Mouse (Mus musculus) embryo, embryonic 11 days (tissue): Measurements from ENCODE around the gene Rfx1.

Experiments
- DNase-seq: peaks from one replicate; pipeline ENCODE4 v3.0.0-alpha.2; 2015

Rfx1 gene

DNA sequence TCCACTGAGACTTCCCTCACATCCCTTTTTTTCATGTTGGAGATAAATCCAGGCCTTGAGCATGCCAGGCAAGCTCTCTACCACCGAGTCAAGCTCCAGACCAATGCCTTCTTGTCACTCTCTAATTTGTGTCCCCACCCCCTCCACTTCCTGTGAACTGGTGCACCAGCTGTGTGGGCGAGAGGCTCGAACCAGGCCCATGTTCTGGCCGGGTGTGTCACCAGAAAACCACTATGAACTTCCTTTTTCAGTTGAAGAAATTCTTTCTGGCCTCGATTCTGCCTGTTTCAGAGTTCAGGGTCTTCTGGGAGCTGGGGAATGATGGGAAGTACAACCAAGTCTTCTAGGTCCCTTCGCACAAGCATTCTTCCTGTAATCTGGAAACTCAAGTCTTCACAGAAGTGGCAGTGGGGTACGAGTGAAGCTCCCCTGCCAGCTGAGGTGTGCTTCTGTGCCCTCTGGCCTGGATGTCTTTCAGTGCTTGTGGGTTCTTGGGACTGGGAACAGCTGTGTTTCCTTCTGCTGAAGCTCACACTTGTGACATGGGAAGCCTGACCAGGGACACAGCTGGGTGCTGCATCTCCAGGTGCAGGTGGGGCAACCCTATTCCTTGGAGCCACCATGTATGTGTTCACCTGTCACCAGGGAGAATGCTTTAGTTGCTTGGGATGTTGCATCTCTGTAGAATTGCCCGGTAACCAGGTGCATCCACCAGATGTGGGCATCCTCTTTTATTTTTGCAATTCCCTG is 2.6 kb upstream of the Rfx1 start:
- no peak for DNase-seq

DNA sequence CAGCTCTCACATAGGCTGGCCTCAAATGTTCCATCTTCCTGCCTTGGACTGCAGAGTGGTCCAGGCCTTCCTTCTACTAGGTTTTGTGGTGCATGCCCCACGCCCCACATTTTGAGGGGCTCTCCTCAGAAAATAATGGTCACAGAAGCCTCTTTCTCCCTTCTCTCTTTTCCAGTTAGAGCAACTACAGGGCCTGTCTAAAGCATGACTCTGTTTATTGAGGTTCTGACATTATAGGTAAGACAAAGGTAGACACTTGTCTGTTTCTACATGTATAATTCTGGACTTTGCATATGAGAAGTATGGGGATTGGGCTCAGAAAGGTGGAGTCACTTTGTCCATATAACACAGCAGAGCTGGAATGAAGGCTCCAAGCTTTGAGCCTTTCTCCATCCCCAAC is 1.6 kb upstream of the Rfx1 start, which contains the start of gene Gm10643:
TSS of gene Gm10643 (minus strand) at position 101 of the 400 bp plus-strand sequence.
- DNase-seq = no peak

- no peak for DNase-seq
Observed at GRCm38 (mm10) chr8:84065457-84066072, 1.1 kb upstream of the Rfx1 start.

DNA sequence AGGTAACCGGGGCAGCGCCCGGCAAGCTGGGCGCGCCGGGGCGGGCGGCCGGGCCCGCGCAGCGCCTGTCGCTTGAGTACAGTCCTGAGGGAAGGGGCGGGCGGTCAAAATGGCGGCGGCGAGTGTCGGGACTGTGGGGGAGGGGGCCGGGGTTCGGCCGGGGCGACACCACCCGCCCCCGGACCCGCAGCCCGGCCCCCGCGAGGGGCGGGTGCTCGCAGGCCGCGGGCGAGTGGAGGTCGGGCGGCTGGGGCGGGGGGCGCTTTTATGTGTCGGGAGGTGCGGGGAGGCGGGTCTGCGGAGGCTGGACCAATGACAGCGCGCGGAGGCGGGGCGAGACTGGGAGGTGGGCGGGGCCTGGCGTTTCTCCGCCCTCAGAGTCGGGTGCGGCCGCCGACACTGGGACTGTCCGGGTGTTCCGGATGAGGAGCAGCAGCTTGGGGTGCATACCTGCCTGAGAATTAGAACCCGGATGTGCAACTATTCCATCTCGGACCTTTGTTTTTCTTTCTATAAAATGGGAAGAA is 476 bp downstream of the Rfx1 start:
- peak; percentile 94 for DNase-seq

DNA sequence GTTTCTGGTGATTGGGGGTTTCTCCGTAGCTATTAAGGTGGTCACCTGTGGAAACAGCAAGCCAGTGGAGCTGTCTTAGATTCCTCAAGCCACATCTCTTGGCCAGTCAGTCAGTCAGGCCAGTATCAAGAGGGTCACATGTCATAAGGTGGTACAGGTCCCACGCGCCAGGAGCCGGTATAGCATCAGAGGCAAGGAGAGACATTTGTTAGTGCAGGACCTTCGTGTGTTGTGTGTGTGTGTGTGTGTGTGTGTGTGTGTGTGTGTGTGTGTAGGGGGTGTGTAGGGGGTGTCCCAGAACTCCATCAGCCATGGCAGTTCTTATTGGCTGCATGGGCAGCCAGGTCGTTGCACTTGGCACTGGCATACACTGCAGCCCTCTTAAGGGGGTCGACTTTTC is 1.3 kb downstream of the Rfx1 start:
- no peak for DNase-seq

- DNase-seq = no peak
Observed at GRCm38 (mm10) chr8:84068316-84069035, 1.8 kb downstream of the Rfx1 start.

DNA sequence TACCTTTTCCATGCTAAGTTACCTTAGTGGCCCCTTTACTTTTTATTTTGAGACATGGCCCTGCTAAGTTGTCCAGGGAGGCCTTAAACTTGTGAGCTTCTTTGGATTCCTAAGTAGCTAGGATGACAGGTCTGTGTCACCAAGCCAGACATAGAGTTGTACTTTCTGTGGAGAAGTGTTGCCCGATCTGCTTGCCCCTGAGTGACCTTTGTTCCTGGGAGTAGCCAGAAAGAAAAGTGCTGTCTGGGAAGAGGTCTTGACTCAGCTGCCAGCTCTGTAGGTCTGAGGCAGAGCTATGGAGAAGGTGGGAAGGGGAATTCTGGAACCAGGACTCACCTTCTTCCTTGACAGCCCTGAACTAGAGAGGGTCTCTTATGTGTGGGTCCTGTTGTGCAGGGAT is 2.5 kb downstream of the Rfx1 start:
- DNase-seq = no peak

DNA sequence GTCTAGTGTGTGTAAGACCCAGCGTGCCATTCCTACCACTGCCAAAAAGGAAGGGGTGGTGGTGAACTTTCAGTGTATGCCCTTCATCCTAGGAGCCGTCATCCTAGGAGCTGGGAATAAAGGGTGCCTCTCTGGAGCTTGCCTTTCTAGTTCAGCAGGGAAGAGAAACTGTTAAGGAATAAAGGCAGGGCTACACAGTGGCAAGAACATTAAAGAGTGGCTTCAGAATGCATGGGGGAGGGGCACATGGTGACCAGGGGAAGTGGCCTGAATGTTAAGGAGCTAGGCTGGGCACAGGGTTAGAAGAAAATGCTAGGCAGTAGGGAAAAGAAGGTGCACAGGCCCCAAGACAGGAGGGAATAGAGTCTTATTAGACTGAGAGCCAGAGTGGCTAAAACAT is 3.1 kb downstream of the Rfx1 start:
- no peak for DNase-seq

DNA sequence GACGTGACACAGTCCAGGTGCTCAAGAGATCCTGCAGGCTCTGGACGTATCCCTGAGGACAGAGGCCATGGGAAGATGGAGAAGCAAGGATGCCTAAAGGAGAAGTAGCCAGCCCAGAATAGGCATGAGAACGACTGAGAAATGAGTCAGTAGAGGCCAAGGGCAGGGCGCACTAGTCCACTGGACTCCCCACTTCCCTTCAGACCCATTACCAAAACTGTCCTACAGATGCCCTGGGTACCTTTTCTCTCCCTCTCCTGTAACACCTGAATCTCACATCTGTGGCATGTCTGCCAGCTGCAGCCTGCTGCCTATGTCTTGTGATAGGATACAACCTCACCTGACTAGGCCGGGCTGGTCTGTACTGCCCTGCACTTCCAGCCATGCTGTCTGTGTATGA is 3.6 kb downstream of the Rfx1 start:
- DNase-seq = no peak

DNA sequence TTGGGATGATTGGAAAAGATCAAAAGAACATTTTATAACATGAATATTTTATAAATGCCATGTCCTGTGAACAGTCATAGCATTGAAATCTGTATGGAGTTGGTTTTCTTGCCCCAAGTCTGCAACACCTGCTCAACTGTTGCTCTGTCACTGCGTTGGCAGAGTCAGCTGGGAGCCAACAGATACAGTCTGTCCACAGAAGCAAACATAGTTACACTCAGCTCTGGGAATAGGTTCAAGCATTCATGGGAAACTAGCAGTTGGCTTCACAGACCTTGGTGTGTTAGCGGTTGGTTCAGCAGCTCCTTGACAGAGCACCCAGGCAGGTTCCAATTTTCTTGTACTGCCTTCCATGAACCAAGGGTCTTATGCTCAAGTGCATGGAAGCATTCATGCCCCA is 4.0 kb downstream of the Rfx1 start:
- DNase-seq = no peak

- DNase-seq = no peak
Observed at GRCm38 (mm10) chr8:84071921-84072320, 5.3 kb downstream of the Rfx1 start.

- no peak for DNase-seq
Observed at GRCm38 (mm10) chr8:84072321-84072720, 5.7 kb downstream of the Rfx1 start.

- DNase-seq = no peak
Observed at GRCm38 (mm10) chr8:84073230-84073976, 6.8 kb downstream of the Rfx1 start.

GRCm38 (mm10) chr8:84076412-84076811 is 9.8 kb downstream of the Rfx1 start:
- no peak for DNase-seq

DNA sequence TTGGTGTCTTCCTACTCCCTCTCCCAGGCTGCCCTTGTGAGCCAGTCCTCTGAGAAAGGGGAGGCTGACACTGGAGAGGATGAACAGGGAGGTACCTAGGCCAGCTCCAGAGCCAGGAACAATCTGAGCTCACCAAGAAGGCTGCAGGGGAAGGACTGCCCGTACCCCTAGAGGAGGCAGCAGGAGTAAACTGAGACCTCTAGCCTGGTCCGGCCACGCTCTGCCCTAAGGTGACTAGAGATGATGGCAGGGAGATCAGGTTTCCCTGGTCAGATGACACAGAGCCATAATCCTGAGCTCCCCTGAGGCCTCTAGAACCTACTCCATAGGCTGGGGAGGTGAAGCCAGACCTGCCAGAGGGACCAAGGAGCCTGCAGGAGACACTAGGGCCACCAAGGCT is 10.2 kb downstream of the Rfx1 start:
- no peak for DNase-seq

- DNase-seq = no peak
Observed at GRCm38 (mm10) chr8:84079206-84079605, 12.6 kb downstream of the Rfx1 start.

DNA sequence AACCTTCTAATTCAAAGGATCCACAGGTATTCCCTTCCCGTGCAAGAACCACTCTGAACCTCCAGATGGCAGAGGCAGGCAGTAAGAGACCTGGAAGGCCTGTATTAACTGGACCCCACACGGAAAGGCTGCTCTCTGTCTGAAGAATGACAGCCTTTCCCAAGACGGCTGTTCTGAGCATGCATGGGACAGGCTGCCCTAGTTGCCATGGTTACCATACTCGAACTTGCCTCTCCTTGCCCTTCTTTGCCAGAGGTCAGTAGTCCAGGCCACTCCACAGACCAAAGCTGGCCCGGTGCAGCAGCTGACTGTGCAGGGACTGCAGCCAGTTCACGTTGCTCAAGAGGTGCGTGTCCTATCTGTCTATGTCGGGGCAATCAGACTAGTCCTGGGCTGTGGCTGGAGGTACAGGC is 17.2 kb downstream of the Rfx1 start:
- DNase-seq = peak; percentile 67

GRCm38 (mm10) chr8:84084341-84085115 is 17.9 kb downstream of the Rfx1 start:
- peak; percentile 35 for DNase-seq

DNA sequence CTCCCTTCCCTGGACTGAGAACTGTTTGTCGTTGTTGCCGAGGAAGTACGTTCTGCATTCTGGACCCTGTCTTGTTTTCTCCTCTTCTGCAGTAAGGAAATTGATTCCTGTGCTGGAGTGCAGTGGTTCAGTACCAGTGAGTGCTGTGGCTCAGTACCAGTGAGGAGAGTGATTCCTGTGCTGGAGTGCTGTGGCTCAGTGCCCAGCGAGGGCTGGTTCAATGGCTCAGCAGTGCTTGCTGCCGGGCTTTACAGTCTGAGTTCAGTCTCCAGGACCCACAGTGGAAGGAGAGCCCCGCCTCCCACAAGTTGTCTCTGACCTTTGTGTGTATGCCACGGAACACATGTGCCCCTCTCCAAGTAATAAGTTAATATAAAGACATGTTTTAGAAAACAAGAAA is 20.5 kb downstream of the Rfx1 start:
- no peak for DNase-seq

DNA sequence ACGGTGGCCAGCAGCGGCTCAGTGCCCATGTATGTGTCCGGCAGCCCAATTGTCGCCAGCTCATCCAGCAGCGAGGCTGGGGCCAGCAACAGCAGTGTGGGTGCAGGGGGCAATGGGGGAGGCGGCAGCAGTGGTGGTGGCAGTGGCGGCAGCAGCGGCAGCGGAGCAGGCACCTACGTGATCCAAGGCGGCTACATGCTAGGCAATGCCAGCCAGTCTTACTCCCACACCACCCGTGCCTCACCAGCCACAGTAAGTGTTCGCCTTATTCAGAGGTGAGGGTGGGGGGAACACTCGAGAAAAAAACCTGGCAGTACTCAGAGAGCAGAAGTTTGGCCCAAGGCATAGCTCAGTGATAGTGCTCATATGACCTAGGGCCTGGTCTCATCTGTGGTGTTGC is 21.2 kb downstream of the Rfx1 start:
- no peak for DNase-seq

DNA sequence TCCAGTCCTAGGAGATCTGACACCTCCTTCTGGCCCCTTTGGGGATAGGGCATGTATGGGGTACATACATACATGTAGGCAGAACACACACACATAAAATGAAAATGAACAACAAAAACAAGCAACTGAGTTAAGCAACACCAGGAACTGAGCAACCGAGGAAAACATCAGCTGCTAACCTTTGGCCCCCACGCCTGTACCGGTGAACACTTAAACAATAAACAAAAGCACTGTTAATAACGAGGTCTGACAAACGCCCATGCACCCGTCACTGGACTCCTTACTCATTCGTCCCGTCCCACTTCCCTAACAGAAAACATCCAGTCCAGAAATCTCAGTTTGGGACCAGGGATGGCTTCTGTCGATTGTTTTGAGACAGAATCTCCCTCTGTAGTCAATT is 22.6 kb downstream of the Rfx1 start:
- DNase-seq = no peak

DNA sequence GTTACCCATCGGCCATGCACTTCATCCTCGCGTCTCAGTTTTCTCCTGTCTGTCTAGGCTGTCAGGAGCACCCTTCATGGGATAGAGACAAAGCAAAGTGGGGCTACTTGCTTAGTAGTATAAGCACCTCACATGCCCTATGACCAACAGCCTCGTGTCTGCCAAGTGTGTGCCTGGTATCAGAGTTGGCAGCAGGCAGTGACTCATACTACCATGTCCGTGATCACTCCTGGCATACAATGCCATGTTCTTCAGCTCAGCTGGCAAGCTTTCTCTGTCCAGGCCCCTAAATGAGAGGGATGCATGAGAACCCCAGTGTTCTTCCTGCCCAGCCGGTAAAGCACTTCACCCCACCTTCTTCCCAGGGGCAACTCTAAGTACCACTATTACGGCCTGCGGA is 24.0 kb downstream of the Rfx1 start:
- DNase-seq = no peak
